Mouse (Mus musculus) megakaryocyte, embryonic 14.5 days (primary cell): ENCODE results near the gene Olfr159. TPM values are rescaled to one million over a fixed set of nuclear protein-coding genes. Genes with fewer than 3 reads are reported as not detected.

Source experiments
- H3K27me3 ChIP-seq: replicated peaks from 2 replicates; pipeline ENCODE3; 2012; ENCODE audit warnings: inconsistent platforms
- H3K36me3 ChIP-seq: replicated peaks from 2 replicates; pipeline ENCODE3; 2012; ENCODE audit warnings: low read length, inconsistent platforms, mixed read lengths
- H3K4me1 ChIP-seq: 2 replicates; pipeline ENCODE4 v1.6.1; 2012; ENCODE audit warnings: inconsistent platforms
- H3K4me3 ChIP-seq: replicated peaks from 2 replicates; pipeline ENCODE3; 2012; ENCODE audit warnings: moderate library complexity, mild to moderate bottlenecking, inconsistent platforms
- H3K9me3 ChIP-seq: 2 replicates; pipeline ENCODE4 v1.6.1; 2012; ENCODE audit warnings: inconsistent platforms
- FLI1 ChIP-seq: IDR thresholded peaks from 2 replicates; pipeline ENCODE4 v1.6.1; 2012; ENCODE audit warnings: low read length, inconsistent platforms, mixed read lengths
- GATA1 ChIP-seq: IDR thresholded peaks from 3 replicates; pipeline ENCODE4 v1.6.1; 2012; ENCODE audit warnings: mixed read lengths, low read length, inconsistent platforms, borderline replicate concordance
- polyA plus RNA-seq: library from polyadenylated mRNA; stranded (reverse); fragments of >175 nt; gene quantifications from 2 replicates; pipeline ENCODE4 v1.2.3, GENCODE M21; 2012; ENCODE audit warnings: low replicate concordance; ENCODE audit not compliant: insufficient read depth

Olfr159 gene
- polyA plus RNA-seq, 1 experiment: not detected

- Histone ChIP-seq H3K27me3 (peaks cover 12% of the 10 kb centered on the region), H3K4me3 (no peak overlapping the region), H3K36me3 (no peaks in the 10 kb centered on the region), H3K4me1 (peaks cover 7% of the 10 kb centered on the region), H3K9me3 (peaks cover 6% of the 10 kb centered on the region)
- TF ChIP-seq FLI1 (no peak), GATA1 (no peak)
Measured at GRCm38 (mm10) chr4:43759571-43760418, 11.0 kb downstream of the Olfr159 start.

- peaks cover 8% of the 10 kb centered on the region for H3K27me3 ChIP-seq
- H3K36me3 ChIP-seq: no peaks in the 10 kb centered on the region
Measured at GRCm38 (mm10) chr4:43757213-43757612, 13.6 kb downstream of the Olfr159 start.

GRCm38 (mm10) chr4:43745187-43745586, 25.6 kb downstream of the Olfr159 start:
- Histone ChIP-seq H3K4me1 (peaks cover 3% of the 10 kb centered on the region), H3K4me3 (no peak overlapping the region), H3K9me3 (peaks cover 11% of the 10 kb centered on the region; the same call in 1 of the 2 replicates), H3K36me3 (no peaks in the 10 kb centered on the region), H3K27me3 (peaks cover 1% of the 10 kb centered on the region)
- TF ChIP-seq FLI1 (no peak), GATA1 (no peak)

More at GRCm38 (mm10) chr4:43757213-43757612, 13.6 kb downstream of the Olfr159 start:
- no peak overlapping the region for H3K4me3 ChIP-seq
- TF ChIP-seq FLI1 (no peak), GATA1 (no peak)
- no peaks in the 10 kb centered on the region for H3K9me3 ChIP-seq
- peaks cover 7% of the 10 kb centered on the region for H3K4me1 ChIP-seq

GRCm38 (mm10) chr4:43743099-43743498, 27.7 kb downstream of the Olfr159 start:
- H3K36me3 ChIP-seq: no peaks in the 10 kb centered on the region
- peaks cover 5% of the 10 kb centered on the region for H3K27me3 ChIP-seq
- peaks cover 3% of the 10 kb centered on the region for H3K4me1 ChIP-seq
- H3K4me3 ChIP-seq: no peak overlapping the region
- TF ChIP-seq FLI1: no peak
- TF ChIP-seq GATA1: no peak
- H3K9me3 ChIP-seq: no peaks in the 10 kb centered on the region

- no peaks in the 10 kb centered on the region for H3K9me3 ChIP-seq
Measured at GRCm38 (mm10) chr4:43742637-43743036, 28.2 kb downstream of the Olfr159 start.

GRCm38 (mm10) chr4:43741526-43741925, 29.3 kb downstream of the Olfr159 start:
- H3K9me3 ChIP-seq: no peaks in the 10 kb centered on the region
- TF ChIP-seq GATA1 (no peak), FLI1 (no peak)
- H3K4me3 ChIP-seq: no peak overlapping the region
- H3K27me3 ChIP-seq: peaks cover 18% of the 10 kb centered on the region
- peaks cover 3% of the 10 kb centered on the region for H3K4me1 ChIP-seq
- H3K36me3 ChIP-seq: no peaks in the 10 kb centered on the region

More at GRCm38 (mm10) chr4:43742637-43743036, 28.2 kb downstream of the Olfr159 start:
- Histone ChIP-seq H3K27me3 (peaks cover 10% of the 10 kb centered on the region), H3K4me1 (peaks cover 3% of the 10 kb centered on the region), H3K4me3 (no peak overlapping the region), H3K36me3 (no peaks in the 10 kb centered on the region)
- TF ChIP-seq GATA1 (no peak), FLI1 (no peak)

- TF ChIP-seq FLI1: no peak
- TF ChIP-seq GATA1: no peak
- Histone ChIP-seq H3K4me3 (no peak overlapping the region), H3K4me1 (peaks cover 9% of the 10 kb centered on the region), H3K27me3 (peaks cover 25% of the 10 kb centered on the region), H3K9me3 (no peaks in the 10 kb centered on the region), H3K36me3 (no peaks in the 10 kb centered on the region)
Measured at GRCm38 (mm10) chr4:43738989-43739674, 31.7 kb downstream of the Olfr159 start.

GRCm38 (mm10) chr4:43737144-43737543, 33.7 kb downstream of the Olfr159 start:
- H3K9me3 ChIP-seq: peaks cover 3% of the 10 kb centered on the region; the same call in 1 of the 2 replicates
- H3K4me3 ChIP-seq: no peak overlapping the region
- TF ChIP-seq GATA1 (no peak), FLI1 (no peak)
- H3K27me3 ChIP-seq: peaks cover 32% of the 10 kb centered on the region
- peaks cover 26% of the 10 kb centered on the region for H3K4me1 ChIP-seq
- no peaks in the 10 kb centered on the region for H3K36me3 ChIP-seq

GRCm38 (mm10) chr4:43733186-43733585, 37.6 kb downstream of the Olfr159 start:
- Histone ChIP-seq H3K4me1 (peaks cover 58% of the 10 kb centered on the region), H3K4me3 (no peak overlapping the region), H3K9me3 (peaks cover 11% of the 10 kb centered on the region), H3K27me3 (peaks cover 51% of the 10 kb centered on the region), H3K36me3 (no peaks in the 10 kb centered on the region)
- no peak for TF ChIP-seq GATA1

GRCm38 (mm10) chr4:43732171-43732570, 38.6 kb downstream of the Olfr159 start:
- H3K4me1 ChIP-seq: peaks cover 69% of the 10 kb centered on the region
- no peak overlapping the region for H3K4me3 ChIP-seq
- no peaks in the 10 kb centered on the region for H3K36me3 ChIP-seq
- peaks cover 11% of the 10 kb centered on the region for H3K9me3 ChIP-seq
- H3K27me3 ChIP-seq: peaks cover 46% of the 10 kb centered on the region
- no peak for TF ChIP-seq GATA1
- TF ChIP-seq FLI1: no peak
